Mouse (Mus musculus) kidney, embryonic 14.5 days (tissue): ENCODE measurements around the gene Arf1. TPM values are rescaled to one million over a fixed set of nuclear protein-coding genes. Genes with fewer than 3 reads are reported as not detected.
A peak's percentile ranks its signal among the peaks of the same experiment; 100 is the strongest.

Source experiments
- ATAC-seq: fragments of 200-750 bp; cut with Nextera tagmentation; 2 replicates; pipeline ENCODE4 v1.8.0; 2017; ENCODE audit warnings: moderate number of reproducible peaks, mild to moderate bottlenecking, moderate TSS enrichment, moderate library complexity; ENCODE audit not compliant: low FRiP score, low TSS enrichment
- H3K27ac ChIP-seq: fragments of 300-500 bp; sonication (generic); 2 replicates; pipeline ENCODE4 v1.5.1; 2014; ENCODE audit warnings: low read depth, mild to moderate bottlenecking, low read length, moderate library complexity, mixed read lengths
- H3K27me3 ChIP-seq: fragments of 300-500 bp; sonication (generic); 2 replicates; pipeline ENCODE4 v1.6.1; 2014; ENCODE audit warnings: mild to moderate bottlenecking, low read length; ENCODE audit not compliant: control insufficient read depth, insufficient read depth
- H3K36me3 ChIP-seq: fragments of 300-500 bp; sonication (generic); 2 replicates; pipeline ENCODE4 v1.6.1; 2014; ENCODE audit warnings: low read length, mixed read lengths; ENCODE audit not compliant: control insufficient read depth, insufficient read depth
- H3K4me1 ChIP-seq: fragments of 300-500 bp; sonication (generic); 2 replicates; pipeline ENCODE4 v1.6.1; 2014; ENCODE audit warnings: low read length, mixed read lengths; ENCODE audit not compliant: control insufficient read depth, insufficient read depth
- H3K4me2 ChIP-seq: fragments of 300-500 bp; sonication (generic); replicated peaks from 2 replicates; pipeline ENCODE4 v1.6.1; 2014; ENCODE audit warnings: low read depth, mild to moderate bottlenecking, low read length
- H3K4me3 ChIP-seq: fragments of 300-500 bp; sonication (generic); 2 replicates; pipeline ENCODE4 v1.5.1; 2014; ENCODE audit warnings: mild to moderate bottlenecking, low read length
- H3K9ac ChIP-seq: fragments of 300-500 bp; sonication (generic); 2 replicates; pipeline ENCODE4 v1.6.1; 2014; ENCODE audit warnings: low read depth, mild to moderate bottlenecking, low read length, moderate library complexity
- H3K9me3 ChIP-seq: fragments of 300-500 bp; sonication (generic); 2 replicates; pipeline ENCODE4 v1.6.1; 2016; ENCODE audit warnings: low read length; ENCODE audit not compliant: control insufficient read depth
- WGBS: fragments of 180-500 bp; shearing (Covaris S2); extraction: QIAGEN DNeasy Blood & Tissue Kit; methylation state at CpG from one replicate; pipeline ENCODE4 v1.1.7; 2014; 5-methylcytosine and 5-hydroxymethylcytosine counted together
- polyA plus RNA-seq: library from polyadenylated mRNA; unstranded; fragments of >200 nt; fragmentation: Nextera tagmentation; extraction: Ambion mirVana; gene quantifications from 2 replicates; pipeline ENCODE4 v1.2.1, GENCODE M21; 2014

The Arf1 gene
- polyA plus RNA-seq, 1 experiment from 2014 or later: 644 TPM

GRCm38 (mm10) chr11:59230144-59230760 is 2.2 kb upstream of the Arf1 start:
- Histone ChIP-seq H3K36me3 (no peaks in the 10 kb centered on the region), H3K4me3 (no peak overlapping the region), H3K27ac (no peak overlapping the region), H3K27me3 (no peaks in the 10 kb centered on the region), H3K9ac (no peak overlapping the region), H3K9me3 (no peaks in the 10 kb centered on the region), H3K4me1 (peaks cover 13% of the 10 kb centered on the region), H3K4me2 (no peak overlapping the region)
- ATAC-seq: no peak
- 10% methylated on average over 7 of the region's 7 CpGs for WGBS

DNA sequence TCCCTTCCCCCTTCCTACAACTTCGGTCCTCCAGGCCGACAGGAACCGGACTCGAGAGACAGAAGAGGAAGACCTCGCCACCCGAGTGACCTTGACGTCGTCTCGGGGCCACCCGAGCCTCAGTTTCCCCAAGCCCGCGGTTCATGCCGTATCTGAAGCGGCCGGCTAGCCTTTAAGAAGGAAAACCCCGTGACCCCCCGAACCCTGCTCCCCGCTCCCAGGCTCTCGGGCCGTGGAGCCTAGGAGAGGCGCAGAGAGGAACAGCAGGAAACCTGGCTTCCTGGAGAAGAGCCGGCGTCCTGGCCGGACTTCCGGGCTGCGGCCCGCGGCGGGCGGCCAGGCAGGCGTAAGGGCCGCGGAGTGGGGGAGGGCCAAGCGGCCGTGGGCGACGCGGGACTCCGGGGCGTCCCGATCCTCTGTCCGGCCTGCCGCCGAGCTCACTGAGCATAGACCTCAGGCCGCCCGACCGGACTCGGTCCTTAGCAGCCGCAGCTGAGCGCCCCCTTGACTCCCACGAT is 407 bp downstream of the Arf1 start:
- Histone ChIP-seq H3K9ac (peak overlapping the region; percentile 96), H3K9me3 (no peaks in the 10 kb centered on the region), H3K36me3 (peaks cover 9% of the 10 kb centered on the region), H3K27me3 (no peaks in the 10 kb centered on the region), H3K4me2 (peak overlapping the region; percentile 88), H3K4me1 (peaks cover 24% of the 10 kb centered on the region), H3K27ac (peak overlapping the region; percentile 94), H3K4me3 (peak overlapping the region; percentile 100)
- 2% methylated on average over 34 of the region's 51 CpGs for WGBS
- ATAC-seq: peak; percentile 79

DNA sequence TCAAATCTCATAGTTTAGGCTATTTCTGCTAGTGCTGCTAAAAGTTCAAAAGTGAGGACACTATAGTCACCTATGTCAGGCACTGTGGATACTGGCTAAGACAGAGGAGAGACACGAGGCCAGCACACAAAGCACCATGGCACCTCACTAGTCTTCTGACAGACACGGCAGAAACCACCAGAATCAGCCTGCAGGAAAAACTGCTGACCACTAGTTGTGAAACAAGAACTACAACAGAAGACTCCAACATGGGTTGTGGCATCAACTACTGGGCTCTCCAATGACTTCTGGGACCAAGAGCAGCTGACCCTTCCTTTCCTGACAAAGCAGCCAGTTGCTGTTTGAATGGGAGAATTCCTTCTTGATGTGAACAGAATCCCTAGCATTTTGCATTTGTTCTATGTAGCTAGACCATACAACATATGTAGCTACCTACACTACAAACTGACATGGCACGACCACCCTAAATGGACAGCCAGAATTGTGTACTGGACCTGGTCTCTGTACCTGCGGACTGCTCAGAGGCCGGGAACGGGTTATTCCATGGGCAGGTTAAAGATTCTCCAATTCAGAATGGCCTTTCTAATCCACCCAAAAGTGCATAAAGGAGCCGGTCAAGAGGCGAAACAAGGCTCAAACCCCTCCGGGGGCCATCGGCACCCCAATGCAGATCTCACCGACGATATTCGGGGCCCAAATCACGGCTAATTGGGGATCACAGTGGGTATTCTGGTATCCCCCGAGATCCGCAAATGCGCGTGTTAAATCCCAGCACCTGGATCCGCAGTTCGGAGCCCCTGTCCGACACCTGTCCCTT is 1.1 kb downstream of the Arf1 start:
- Histone ChIP-seq H3K9me3 (no peaks in the 10 kb centered on the region), H3K4me1 (peaks cover 27% of the 10 kb centered on the region), H3K36me3 (peaks cover 9% of the 10 kb centered on the region), H3K27me3 (no peaks in the 10 kb centered on the region), H3K4me3 (peak overlapping the region; percentile 100), H3K4me2 (peak overlapping the region; percentile 88), H3K27ac (peak overlapping the region; percentile 94; the same call in 1 of the 2 replicates), H3K9ac (peak overlapping the region; percentile 96)
- WGBS: 3% methylated on average over 21 of the region's 21 CpGs
- ATAC-seq: no peak

DNA sequence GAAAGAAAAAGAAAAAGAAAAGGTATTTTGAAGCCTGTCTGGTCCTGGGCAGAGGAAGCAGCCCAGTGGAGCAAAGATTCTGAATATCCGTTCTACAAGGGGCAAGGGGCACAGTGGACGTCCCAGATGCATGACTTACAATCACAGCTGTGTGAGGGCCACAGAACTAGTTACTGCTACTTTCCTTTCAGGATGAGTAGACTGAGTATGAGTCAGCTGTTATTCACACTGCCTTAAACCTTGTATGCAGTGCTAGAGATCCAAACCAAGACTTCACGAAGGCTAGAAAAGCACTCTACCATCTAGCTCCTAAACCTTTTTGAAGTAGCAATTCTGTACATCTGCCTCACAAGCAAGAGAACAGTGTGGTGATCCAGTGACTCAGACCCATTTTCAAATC is 1.8 kb downstream of the Arf1 start:
- peaks cover 27% of the 10 kb centered on the region for H3K4me1 ChIP-seq
- H3K4me2 ChIP-seq: peak overlapping the region; percentile 88
- H3K36me3 ChIP-seq: peaks cover 9% of the 10 kb centered on the region
- no peaks in the 10 kb centered on the region for H3K9me3 ChIP-seq
- no peak for ATAC-seq
- H3K27ac ChIP-seq: no peak overlapping the region
- H3K4me3 ChIP-seq: peak overlapping the region; percentile 100
- 35% methylated on average over 3 of the region's 3 CpGs for whole genome bisulfite sequencing
- no peaks in the 10 kb centered on the region for H3K27me3 ChIP-seq
- peak overlapping the region; percentile 96 for H3K9ac ChIP-seq

DNA sequence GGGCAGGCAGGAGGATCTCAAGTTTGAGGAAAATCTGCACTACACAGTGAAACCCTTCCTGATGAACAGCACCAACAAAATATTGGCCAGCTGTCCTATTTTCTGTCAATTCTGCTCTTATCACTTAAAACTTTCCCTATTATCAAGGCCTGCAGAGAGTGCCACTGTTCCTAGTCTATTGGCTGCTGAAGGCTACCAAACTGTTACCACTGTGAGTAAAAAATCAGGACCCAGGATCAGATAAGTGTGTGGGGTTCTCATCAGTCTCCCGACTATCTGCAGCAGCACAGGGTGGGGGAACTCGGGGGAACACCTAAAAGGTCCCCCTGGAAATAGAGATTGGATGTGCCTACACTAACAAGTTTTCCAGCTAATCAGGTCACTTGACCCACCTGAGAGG is 2.9 kb downstream of the Arf1 start:
- Histone ChIP-seq H3K27me3 (no peaks in the 10 kb centered on the region), H3K27ac (no peak overlapping the region), H3K9me3 (no peaks in the 10 kb centered on the region), H3K36me3 (peaks cover 12% of the 10 kb centered on the region), H3K4me3 (no peak overlapping the region), H3K9ac (no peak overlapping the region), H3K4me1 (peaks cover 27% of the 10 kb centered on the region), H3K4me2 (peak overlapping the region; percentile 19; the same call in 1 of the 2 replicates)
- 71% methylated on average over 2 of the region's 2 CpGs for WGBS
- no peak for ATAC-seq

DNA sequence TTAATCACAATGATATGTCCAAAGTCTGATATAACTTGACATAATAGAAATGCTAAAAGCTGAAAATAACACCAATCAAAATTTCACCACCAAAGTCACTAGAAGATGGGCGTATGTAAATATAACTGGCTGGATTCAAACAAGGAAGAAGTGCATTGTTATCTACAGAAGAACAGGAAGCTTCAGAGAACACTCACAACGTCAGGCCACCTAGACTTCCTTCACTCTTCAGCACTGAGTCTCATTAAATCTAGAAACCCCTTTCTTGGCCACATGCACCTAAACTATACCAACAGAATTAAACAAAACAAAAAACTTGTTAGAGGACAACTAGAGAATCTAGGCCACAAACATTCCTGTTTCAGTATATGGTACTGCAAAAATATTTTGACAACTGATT is 3.6 kb downstream of the Arf1 start:
- Histone ChIP-seq H3K4me1 (peaks cover 29% of the 10 kb centered on the region), H3K27ac (no peak overlapping the region), H3K4me2 (no peak overlapping the region), H3K9me3 (no peaks in the 10 kb centered on the region), H3K4me3 (no peak overlapping the region), H3K36me3 (peaks cover 15% of the 10 kb centered on the region), H3K27me3 (no peaks in the 10 kb centered on the region), H3K9ac (no peak overlapping the region)
- WGBS: 65% methylated on average over 2 of the region's 2 CpGs
- no peak for ATAC-seq

DNA sequence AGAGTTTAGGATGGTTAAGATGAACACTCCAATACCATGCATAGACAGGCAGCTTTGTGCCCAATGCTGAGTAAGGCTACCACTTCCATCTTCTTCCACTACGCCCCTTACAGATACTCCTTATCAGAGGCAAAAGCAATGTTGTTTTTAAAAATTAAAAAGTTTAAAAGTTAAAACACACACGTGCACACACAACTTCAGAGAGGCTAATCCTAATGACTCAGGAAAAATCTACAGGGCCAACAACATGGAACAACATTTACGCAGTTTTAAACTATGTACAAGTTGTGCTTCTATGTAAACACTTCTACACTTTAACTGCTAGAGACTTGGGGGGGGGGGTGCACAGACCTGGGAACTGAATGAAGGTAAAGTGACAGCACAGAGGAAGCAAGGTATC is 4.0 kb downstream of the Arf1 start:
- H3K4me2 ChIP-seq: no peak overlapping the region
- WGBS: 97% methylated on average over 3 of the region's 3 CpGs
- H3K4me3 ChIP-seq: no peak overlapping the region

DNA sequence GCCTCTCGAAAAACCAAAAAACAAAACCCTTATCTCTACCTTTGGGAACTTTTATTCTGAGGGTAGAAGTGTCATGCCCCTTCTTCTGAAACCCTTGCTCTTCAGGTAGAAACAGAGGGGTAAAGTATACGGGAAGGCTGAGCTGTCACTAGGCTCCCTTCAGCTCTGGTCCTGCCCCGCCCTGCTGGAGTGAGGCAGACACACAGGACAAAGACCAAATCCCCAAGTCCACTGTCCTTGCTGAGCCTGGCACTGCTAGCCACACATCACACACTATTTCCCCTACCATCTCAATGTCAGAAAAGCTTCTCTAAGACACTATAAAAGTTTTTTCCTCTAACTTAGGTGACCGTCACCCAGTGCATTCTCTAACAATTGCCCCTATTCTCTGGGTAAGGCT is 5.8 kb downstream of the Arf1 start:
- no peak overlapping the region for H3K27ac ChIP-seq
- no peak for ATAC-seq
- WGBS: 81% methylated on average over 4 of the region's 4 CpGs
- no peak overlapping the region for H3K4me3 ChIP-seq
- no peak overlapping the region for H3K9ac ChIP-seq
- H3K9me3 ChIP-seq: no peaks in the 10 kb centered on the region
- H3K4me1 ChIP-seq: peaks cover 38% of the 10 kb centered on the region
- H3K36me3 ChIP-seq: peaks cover 20% of the 10 kb centered on the region
- H3K4me2 ChIP-seq: no peak overlapping the region
- H3K27me3 ChIP-seq: no peaks in the 10 kb centered on the region

More for the DNA sequence above, 4.0 kb downstream of the Arf1 start:
- Histone ChIP-seq H3K27ac (no peak overlapping the region), H3K4me1 (peaks cover 30% of the 10 kb centered on the region), H3K27me3 (no peaks in the 10 kb centered on the region), H3K9ac (no peak overlapping the region), H3K9me3 (no peaks in the 10 kb centered on the region), H3K36me3 (peaks cover 16% of the 10 kb centered on the region)
- ATAC-seq: no peak

DNA sequence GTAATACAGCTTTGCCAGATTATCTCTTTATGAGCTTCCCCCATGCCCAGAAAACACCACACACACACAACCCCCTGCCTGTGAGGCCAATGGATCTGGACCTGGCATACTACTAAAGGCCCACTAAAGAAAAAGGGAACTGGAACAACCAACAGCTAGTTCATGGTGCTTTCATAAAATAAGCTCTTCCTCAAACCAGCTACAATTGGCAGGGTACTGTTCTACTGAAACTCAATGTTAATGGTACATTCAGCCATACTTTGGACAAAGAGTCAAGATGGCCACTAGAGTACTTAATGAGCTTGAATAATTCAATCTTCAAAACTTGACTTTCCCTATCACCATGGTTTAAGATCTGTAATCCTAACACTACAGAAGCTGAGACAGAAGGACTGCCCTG is 6.5 kb downstream of the Arf1 start:
- H3K4me3 ChIP-seq: no peak overlapping the region
- H3K27me3 ChIP-seq: no peaks in the 10 kb centered on the region
- H3K27ac ChIP-seq: no peak overlapping the region
- H3K36me3 ChIP-seq: peaks cover 22% of the 10 kb centered on the region
- H3K9ac ChIP-seq: no peak overlapping the region
- no peak for ATAC-seq
- H3K4me1 ChIP-seq: peaks cover 43% of the 10 kb centered on the region
- no peaks in the 10 kb centered on the region for H3K9me3 ChIP-seq
- no peak overlapping the region for H3K4me2 ChIP-seq
